Mouse (Mus musculus): Measurements from ENCODE around the gene Lrrc75a.

Gene Lrrc75a

GRCm38 (mm10) chr11:62557205-62557604 is 91.1 kb downstream of the Lrrc75a start:
- no peak for DNase-seq (ENCODE audit: low read depth, low spot score)

- no peak for DNase-seq (ENCODE audit: low read depth, low spot score)
Measured at GRCm38 (mm10) chr11:62555896-62556412, 92.4 kb downstream of the Lrrc75a start.

- no peak for DNase-seq (ENCODE audit: low read depth, low spot score)
Measured at GRCm38 (mm10) chr11:62554934-62555517, 93.3 kb downstream of the Lrrc75a start.
